Mouse (Mus musculus) stomach, postnatal 0 days (tissue): Measurements from ENCODE around the gene Cox6b2.

Source experiments
- CTCF ChIP-seq: IDR thresholded peaks from 2 replicates; pipeline ENCODE4 v1.5.1; 2016; ENCODE audit warnings: antibody characterized with exemption, low read depth, mild to moderate bottlenecking, moderate library complexity
- EP300 ChIP-seq: optimal IDR thresholded peaks from 2 replicates; pipeline ENCODE3; 2016; ENCODE audit warnings: antibody characterized with exemption

DNA sequence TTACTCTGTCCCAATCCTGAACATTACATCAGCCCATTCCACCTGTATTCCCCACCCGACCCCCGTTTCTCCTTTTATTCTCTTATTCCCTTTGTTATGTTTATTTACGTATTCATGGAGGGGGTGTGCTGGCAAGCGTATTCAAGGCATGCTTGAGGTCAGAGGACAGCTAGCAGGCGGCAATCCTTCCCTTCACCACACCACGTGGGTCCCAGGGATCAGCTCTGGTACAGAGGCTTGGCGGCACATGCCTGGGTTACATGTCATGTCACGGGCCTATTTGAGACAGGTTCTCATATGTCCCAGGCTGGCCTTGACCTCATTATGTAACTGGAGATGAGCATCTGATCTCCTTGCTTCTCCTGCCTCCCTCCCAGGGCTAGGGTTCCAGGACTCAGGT, 50.6 kb downstream of the Cox6b2 start:
- TF ChIP-seq CTCF, result no peak
- TF ChIP-seq EP300, result no peak
